Mouse (Mus musculus) adipose tissue, adult 10 weeks (tissue): ENCODE data around the gene Mamdc4. TPM values are rescaled to one million over a fixed set of nuclear protein-coding genes. Genes with fewer than 3 reads are reported as not detected.

Experiments used
- polyA plus RNA-seq: library from polyadenylated mRNA; stranded (reverse); fragments of 350-450 nt; fragmentation: Illumina TruSeq; extraction: RNeasy Lipid Tissue Mini Kit (QIAGEN cat#74804); gene quantifications from one replicate; pipeline ENCODE4 v1.2.3, GENCODE M21; 2014; ENCODE audit warnings: low read depth, low replicate concordance

The Mamdc4 gene
- polyA plus RNA-seq, result 1.1 TPM

DNA sequence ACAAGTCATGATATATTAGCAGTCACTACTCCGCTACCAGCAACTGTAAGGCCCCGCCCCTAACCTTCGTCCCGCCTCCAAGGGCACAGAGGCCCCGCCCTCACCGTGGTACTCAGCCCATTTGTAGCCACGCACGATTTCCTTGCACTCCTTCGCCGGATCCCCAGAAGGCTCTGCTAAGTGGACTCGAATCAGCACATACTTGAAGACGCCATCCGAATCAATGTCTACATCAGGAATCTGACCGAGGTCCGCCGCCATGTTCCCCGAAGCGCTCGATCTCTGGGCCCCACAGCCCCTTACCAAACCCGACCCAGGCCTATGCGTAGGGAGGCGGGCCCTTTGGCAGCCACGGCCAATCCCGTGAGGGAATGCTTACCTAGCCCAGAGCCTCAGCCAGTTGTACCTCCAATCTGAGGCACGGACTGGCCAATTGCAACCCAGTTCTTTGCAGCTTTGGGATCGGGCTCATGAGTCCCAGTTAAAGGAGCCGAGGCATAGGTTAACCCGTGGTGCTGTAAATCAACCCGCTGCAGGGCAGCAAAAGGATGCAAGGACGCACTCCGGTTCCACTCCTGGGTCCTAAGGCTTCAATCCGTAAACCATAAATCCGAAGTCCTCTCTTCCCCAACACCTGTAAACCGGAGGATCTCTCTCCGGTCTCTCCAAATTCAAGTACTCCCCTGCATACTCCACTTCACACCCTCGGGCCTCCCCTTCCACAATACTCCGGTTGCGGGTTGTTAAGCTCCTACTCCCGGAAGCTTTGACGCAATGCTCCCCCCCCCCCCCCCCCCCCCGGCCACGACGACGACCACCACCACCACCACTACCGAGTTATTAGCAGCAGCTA is at the start of gene Mamdc4, which contains the start of gene Phpt1:
Gene Mamdc4, minus strand, starts transcription at position 267 of the 853 bp plus-strand sequence.
Gene Phpt1, minus strand, starts transcription at position 646 of the 853 bp plus-strand sequence.

DNA sequence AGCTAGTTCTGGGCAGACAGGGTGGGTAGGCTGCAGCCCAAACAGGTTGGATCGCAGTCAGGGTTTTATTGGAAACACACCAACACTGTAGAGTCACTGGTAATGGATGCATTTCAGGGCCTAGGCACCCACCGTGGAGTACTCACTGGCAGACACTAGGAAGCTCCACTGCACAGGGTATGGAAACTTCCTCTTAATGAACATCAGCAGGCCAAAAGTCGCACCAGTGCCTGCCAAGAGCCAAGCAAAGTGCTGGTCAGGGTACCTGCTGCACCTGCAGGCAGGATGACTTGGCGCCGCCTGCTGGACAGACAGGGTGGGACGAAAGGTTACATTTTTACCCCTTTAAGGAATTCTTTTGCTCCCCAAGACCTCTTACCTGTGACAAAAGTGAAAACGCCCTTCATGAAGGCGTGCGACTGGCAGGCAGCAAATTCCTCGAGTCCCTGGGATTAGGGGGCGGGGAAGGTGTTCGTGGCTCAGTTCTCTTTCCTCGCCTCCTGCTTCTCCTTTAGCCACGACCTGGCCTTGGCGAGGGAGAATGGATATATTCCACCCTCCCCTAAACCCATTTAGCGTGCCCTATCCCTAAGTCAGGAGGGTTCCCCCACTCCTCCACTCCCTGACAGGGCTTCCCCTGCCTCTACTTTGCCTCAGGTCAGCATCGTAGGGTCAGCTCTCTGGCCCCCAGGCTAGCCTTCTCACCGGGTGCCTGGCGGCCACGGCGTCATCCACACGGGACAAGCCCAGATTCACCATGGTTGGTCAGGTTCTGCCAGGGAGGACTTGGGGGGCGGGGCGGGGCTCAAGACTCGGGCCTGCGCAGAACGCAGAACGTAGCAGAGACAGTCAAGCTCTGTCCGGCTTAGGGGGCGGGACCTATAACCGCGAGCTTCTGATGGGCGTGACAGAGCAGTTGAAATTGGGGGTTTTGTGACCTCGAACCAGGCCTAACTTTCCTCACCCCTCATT is 46.9 kb upstream of the Mamdc4 start, which contains the start of gene Tmem141:
Gene Tmem141, minus strand, starts transcription at position 777 of the 972 bp plus-strand sequence.

DNA sequence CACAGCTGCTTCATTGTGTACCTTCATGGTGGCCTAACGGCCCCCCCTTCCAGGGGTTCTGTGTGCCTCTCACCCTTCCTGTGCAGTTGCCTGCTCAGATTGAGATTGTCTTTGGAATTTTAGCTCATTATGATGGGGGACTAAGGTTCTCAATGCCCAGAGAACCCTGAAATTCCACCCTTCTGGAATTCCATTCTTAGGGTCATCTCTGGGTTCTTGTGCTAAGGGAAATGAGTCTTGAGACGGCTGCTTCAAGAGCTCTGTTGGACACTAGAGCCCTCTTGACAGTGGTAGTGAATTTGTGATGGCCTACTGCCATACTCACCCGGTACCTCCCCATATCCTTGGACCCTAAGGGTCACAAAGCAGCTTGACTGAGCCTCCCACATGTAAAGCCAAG is 42.9 kb upstream of the Mamdc4 start, which contains the start of gene Ccdc183:
Gene Ccdc183, minus strand, starts transcription at position 101 of the 400 bp plus-strand sequence.

DNA sequence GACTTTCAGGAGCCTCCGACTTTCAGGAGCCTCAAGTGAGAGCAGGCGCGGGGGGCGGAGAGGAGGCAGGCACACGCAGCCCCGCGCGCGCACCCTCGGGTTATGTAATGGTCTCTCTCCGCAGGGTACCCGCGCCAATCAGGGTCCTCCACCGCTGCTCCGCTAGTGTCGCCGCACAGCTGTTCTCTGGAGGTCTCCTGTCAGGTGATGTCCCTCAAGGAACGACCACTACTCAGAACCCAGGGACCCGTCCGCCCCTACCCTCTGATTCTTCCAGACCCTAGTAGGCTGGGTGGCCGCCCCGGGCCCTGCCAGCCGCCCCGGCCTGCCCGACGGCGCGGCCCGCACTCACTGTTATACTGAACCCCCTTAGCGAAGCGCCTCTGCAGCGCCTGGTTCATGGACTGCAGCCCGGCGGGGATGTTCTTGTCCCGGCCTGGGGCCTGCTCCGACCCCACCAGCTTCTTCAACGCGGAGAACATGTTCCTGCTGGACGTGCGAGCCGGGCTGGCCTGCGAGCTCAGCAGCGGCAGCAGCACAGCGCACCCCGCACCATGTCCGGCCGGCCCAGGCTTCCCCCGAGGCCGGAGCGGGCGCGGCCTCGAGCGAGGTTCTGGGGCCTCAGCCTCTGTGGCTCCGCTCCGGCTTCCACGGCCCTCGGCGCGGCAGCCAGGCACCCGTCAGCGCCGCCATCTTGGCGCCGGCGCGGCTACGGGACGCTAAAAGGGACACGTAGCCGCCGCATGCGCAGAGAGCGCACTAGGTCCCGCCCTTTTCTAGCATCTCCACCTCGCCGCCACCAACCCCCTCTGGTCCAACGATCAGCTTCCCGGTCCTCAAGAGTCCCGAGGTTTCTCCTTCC is 33.3 kb upstream of the Mamdc4 start, which contains the start of gene Rabl6:
Gene Rabl6, minus strand, starts transcription at position 761 of the 862 bp plus-strand sequence.

DNA sequence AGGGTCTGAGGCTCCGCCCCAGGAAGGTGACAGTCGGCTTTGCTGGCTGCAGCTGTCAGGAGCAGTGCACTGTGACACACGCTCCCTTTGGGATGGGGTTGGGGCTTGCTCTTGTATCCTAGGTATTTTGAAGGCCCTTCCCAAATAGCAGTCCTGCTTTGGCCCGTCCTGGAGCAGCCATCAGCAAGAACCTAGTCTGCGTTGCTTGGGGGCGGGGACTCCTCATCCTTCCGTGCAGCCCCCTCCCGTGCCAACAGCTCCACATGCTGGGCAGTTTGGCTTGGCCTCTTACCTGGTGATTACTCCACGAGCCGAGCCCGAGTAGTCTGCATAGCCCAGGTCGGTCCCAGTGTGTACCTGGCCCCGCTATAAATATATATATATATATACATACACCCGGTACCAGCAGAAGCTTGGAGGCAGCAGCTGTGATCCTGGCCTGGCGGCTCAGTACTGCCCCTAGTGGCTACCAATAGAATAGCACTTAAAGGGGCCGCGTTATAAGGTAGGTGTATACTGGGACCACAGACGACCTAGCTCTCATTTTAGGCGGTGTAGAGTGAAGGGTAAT is 6.7 kb upstream of the Mamdc4 start, which contains the start of gene Ajm1:
Gene Ajm1, minus strand, starts transcription at position 464 of the 571 bp plus-strand sequence.

DNA sequence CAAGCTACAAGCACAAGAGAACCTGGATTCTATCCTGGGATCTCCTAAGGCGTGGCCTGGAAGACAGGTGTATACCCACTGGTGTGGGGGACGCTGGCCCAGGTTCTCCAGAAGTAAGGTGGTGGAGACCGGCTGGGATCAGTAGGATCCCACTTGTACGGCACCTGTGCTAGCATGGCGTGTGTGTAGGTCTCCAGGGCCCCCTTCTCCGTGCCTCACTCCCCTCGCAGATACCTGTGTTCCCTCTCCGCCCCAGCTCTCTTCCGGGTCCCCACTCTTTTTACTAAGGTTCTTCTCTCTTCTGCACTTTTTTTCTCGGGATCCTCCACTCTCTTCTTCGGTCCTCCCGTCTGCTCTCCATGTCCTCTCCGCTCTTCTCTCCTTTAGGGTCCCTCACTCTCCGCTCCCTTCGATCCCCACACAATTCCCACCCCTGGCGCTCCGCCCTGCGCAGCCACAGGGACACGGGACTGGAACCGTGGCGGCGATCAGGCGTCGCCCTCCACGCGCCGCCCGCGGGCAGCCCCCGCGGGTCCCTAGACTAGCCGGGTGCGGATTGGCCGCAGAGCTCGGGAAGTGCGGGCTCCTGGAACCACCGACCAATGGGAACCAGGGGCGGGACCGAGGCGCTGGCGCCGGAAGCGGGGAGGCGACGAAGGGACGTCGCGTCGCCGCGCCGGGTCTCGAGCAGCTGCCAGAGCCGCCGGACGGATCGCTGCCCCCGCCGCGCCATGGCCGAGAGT is 17.3 kb downstream of the Mamdc4 start, which contains the start of gene Edf1:
Gene Edf1, plus strand, starts transcription at position 627 of the 743 bp plus-strand sequence.

DNA sequence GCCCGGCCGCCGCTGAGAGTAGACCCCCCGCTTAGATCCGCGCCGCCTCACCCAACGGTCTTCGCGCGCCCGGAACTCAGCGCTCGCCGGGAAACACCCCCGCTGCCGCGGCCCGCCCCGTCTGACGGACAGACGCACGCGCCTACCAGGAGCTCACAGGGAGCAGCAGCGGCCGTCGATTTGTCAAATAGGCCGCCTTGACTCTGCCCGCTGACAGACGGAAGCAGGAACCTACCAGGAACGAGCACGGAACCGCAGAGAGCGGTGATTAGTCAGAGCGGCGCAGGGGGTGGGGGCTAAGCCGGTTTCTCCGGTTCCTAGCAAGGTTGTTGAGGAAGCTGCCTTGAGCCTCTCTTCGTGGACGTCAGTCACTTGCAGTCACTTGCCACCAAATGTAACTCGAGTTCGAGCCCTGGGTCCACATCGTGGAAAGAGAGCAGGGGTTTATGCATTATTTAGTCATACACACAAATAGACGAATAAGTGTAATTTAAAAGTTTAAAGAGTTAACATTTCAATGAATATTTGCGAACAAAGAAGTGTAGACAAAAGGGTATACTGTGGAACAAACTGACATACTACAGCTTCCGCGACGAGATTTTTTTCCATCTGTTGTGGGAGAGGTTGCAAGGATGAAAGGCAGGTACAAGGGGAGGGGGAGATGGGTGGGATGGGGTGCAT is 27.7 kb downstream of the Mamdc4 start, which contains the start of gene Traf2:
Gene Traf2, minus strand, starts transcription at position 130 of the 681 bp plus-strand sequence.

Other genes with a start within 250 kb of the Mamdc4 start
- gene Man1b1, start 242.5 kb downstream of the Mamdc4 start, polyA plus RNA-seq, result 44.1 TPM
- gene Dpp7, start 218.5 kb downstream of the Mamdc4 start, polyA plus RNA-seq, result 15.5 TPM
- gene Uap1l1, start 209.2 kb downstream of the Mamdc4 start, polyA plus RNA-seq, result 26.4 TPM
- 1.5 TPM for gene Sapcd2, start 202.5 kb downstream of the Mamdc4 start, polyA plus RNA-seq
- 47.9 TPM for gene Entpd2, start 179.0 kb downstream of the Mamdc4 start, polyA plus RNA-seq
- gene Npdc1, start 175.5 kb downstream of the Mamdc4 start, polyA plus RNA-seq, result 94.7 TPM
- gene Fut7, start 151.6 kb downstream of the Mamdc4 start, polyA plus RNA-seq, result 0.61 TPM
- gene Abca2, start 146.1 kb downstream of the Mamdc4 start, polyA plus RNA-seq, result 204 TPM
- 34.4 TPM for gene Clic3, start 118.0 kb downstream of the Mamdc4 start, polyA plus RNA-seq
- 79.8 TPM for gene Paxx, start 113.8 kb downstream of the Mamdc4 start, polyA plus RNA-seq
- gene Ptgds, start 104.8 kb downstream of the Mamdc4 start, polyA plus RNA-seq, result 1,188 TPM
- 383 TPM for gene Lcn12, start 80.9 kb downstream of the Mamdc4 start, polyA plus RNA-seq
- 74.6 TPM for gene Fbxw5, start 74.1 kb downstream of the Mamdc4 start, polyA plus RNA-seq
- 7.2 TPM for gene C8g, start 73.1 kb downstream of the Mamdc4 start, polyA plus RNA-seq
- gene Traf2, start 27.9 kb downstream of the Mamdc4 start, polyA plus RNA-seq, result 15.6 TPM
- gene Edf1, start 17.0 kb downstream of the Mamdc4 start, polyA plus RNA-seq, result 250 TPM
- 65.3 TPM for gene Phpt1, start 379 bp upstream of the Mamdc4 start, polyA plus RNA-seq
- gene Ajm1, start 6.9 kb upstream of the Mamdc4 start, polyA plus RNA-seq, result 1.7 TPM
- gene Rabl6, start 33.7 kb upstream of the Mamdc4 start, polyA plus RNA-seq, result 69.7 TPM
- 7.2 TPM for gene Ccdc183, start 42.8 kb upstream of the Mamdc4 start, polyA plus RNA-seq
- 48.8 TPM for gene Tmem141, start 47.2 kb upstream of the Mamdc4 start, polyA plus RNA-seq
- 41.5 TPM for gene Fcna, start 53.2 kb upstream of the Mamdc4 start, polyA plus RNA-seq
- 6,740 TPM for gene Lcn8, start 78.3 kb upstream of the Mamdc4 start, polyA plus RNA-seq
- gene Lcn5, start 83.1 kb upstream of the Mamdc4 start, polyA plus RNA-seq, result 8,551 TPM
- 653 TPM for gene Lcn6, start 101.9 kb upstream of the Mamdc4 start, polyA plus RNA-seq
- gene Lcn10, start 107.9 kb upstream of the Mamdc4 start, polyA plus RNA-seq, result 827 TPM
- 28.7 TPM for gene Obp2a, start 125.2 kb upstream of the Mamdc4 start, polyA plus RNA-seq
- gene Bmyc, start 131.9 kb upstream of the Mamdc4 start, polyA plus RNA-seq, result 235 TPM
- gene Obp2b, start 162.2 kb upstream of the Mamdc4 start, polyA plus RNA-seq, result 0.82 TPM
- not detected for gene Lcn3, start 190.7 kb upstream of the Mamdc4 start, polyA plus RNA-seq
- not detected for gene Lcn11, start 202.2 kb upstream of the Mamdc4 start, polyA plus RNA-seq
- not detected for gene Gm13539, start 207.4 kb upstream of the Mamdc4 start, polyA plus RNA-seq
- gene Glt6d1, start 241.0 kb upstream of the Mamdc4 start, polyA plus RNA-seq, result 1.5 TPM
- gene Lcn9, start 248.3 kb upstream of the Mamdc4 start, polyA plus RNA-seq, result 3,717 TPM